Mouse (Mus musculus) cerebellum, postnatal 14 days (tissue): ENCODE results near the gene Eps15.
A peak's percentile ranks its signal among the peaks of the same experiment; 100 is the strongest.

Experiments
- DNase-seq, 2 experiments: peaks; one replicate each; pipeline ENCODE4 v3.0.0; 2021; ENCODE audit warnings: mixed read lengths in 2 of 2

The Eps15 gene

GRCm38 (mm10) chr4:109271803-109272202, 8.3 kb upstream of the Eps15 start:
- DNase-seq, result no peak

- no peak for DNase-seq
Measured at GRCm38 (mm10) chr4:109273586-109274240, 6.4 kb upstream of the Eps15 start.

- DNase-seq, result peak in 1 of 2 experiments; percentile 28
Measured at GRCm38 (mm10) chr4:109280459-109281160, 542 bp downstream of the Eps15 start.

- peak in 1 of 2 experiments; percentile 6 for DNase-seq
Measured at GRCm38 (mm10) chr4:109281161-109281560, 1.1 kb downstream of the Eps15 start.

GRCm38 (mm10) chr4:109281946-109282345, 1.9 kb downstream of the Eps15 start:
- no peak for DNase-seq

- DNase-seq, result no peak
Measured at GRCm38 (mm10) chr4:109294629-109295028, 14.6 kb downstream of the Eps15 start.

GRCm38 (mm10) chr4:109296510-109296909, 16.4 kb downstream of the Eps15 start:
- no peak for DNase-seq

GRCm38 (mm10) chr4:109299136-109299535, 19.1 kb downstream of the Eps15 start:
- DNase-seq, result no peak

GRCm38 (mm10) chr4:109316941-109317894, 37.1 kb downstream of the Eps15 start:
- no peak for DNase-seq

GRCm38 (mm10) chr4:109336796-109337195, 56.7 kb downstream of the Eps15 start:
- DNase-seq, result no peak

GRCm38 (mm10) chr4:109341222-109341621, 61.2 kb downstream of the Eps15 start:
- DNase-seq, result no peak

- peak; percentile 39 to 70 for DNase-seq
Measured at GRCm38 (mm10) chr4:109342783-109343485, 62.9 kb downstream of the Eps15 start.

GRCm38 (mm10) chr4:109343909-109344308, 63.8 kb downstream of the Eps15 start:
- DNase-seq, result peak; percentile 38 to 57

GRCm38 (mm10) chr4:109378107-109378506, 98.0 kb downstream of the Eps15 start:
- DNase-seq, result no peak

- peak in 1 of 2 experiments; percentile 34 for DNase-seq
Measured at GRCm38 (mm10) chr4:109382457-109382856, 102.4 kb downstream of the Eps15 start.

- no peak for DNase-seq
Measured at GRCm38 (mm10) chr4:109385599-109385998, 105.5 kb downstream of the Eps15 start.

- no peak for DNase-seq
Measured at GRCm38 (mm10) chr4:109393229-109393779, 113.2 kb downstream of the Eps15 start.

GRCm38 (mm10) chr4:109393902-109394301, 113.8 kb downstream of the Eps15 start:
- DNase-seq, result peak; percentile 16 to 20

- no peak for DNase-seq
Measured at GRCm38 (mm10) chr4:109394314-109395074, 114.4 kb downstream of the Eps15 start.

GRCm38 (mm10) chr4:109400366-109400980, 120.4 kb downstream of the Eps15 start:
- peak; percentile 42 to 49 for DNase-seq

- DNase-seq, result peak; percentile 25 to 42
Measured at GRCm38 (mm10) chr4:109401176-109401689, 121.2 kb downstream of the Eps15 start.
